Mouse (Mus musculus) limb, embryonic 13.5 days (tissue): ENCODE results near the gene Spen. TPM values are rescaled to one million over a fixed set of nuclear protein-coding genes. Genes with fewer than 3 reads are reported as not detected.

Source experiments
- ATAC-seq: fragments of 200-750 bp; cut with Nextera tagmentation; 2 replicates; pipeline ENCODE4 v1.8.0; 2017; ENCODE audit warnings: low read depth, moderate number of reproducible peaks, moderate TSS enrichment; ENCODE audit not compliant: low FRiP score
- H3K27ac ChIP-seq: fragments of 300-500 bp; sonication (generic); 2 replicates; pipeline ENCODE4 v1.5.1; 2015; ENCODE audit warnings: inconsistent platforms, mild to moderate bottlenecking, moderate library complexity
- H3K27me3 ChIP-seq: fragments of 300-500 bp; sonication (generic); 2 replicates; pipeline ENCODE4 v1.6.1; 2015; ENCODE audit warnings: mild to moderate bottlenecking, inconsistent platforms
- H3K36me3 ChIP-seq: fragments of 300-500 bp; sonication (generic); 2 replicates; pipeline ENCODE4 v1.6.1; 2015; ENCODE audit warnings: inconsistent platforms, mild to moderate bottlenecking, moderate library complexity
- H3K4me1 ChIP-seq: fragments of 300-500 bp; sonication (generic); 2 replicates; pipeline ENCODE4 v1.6.1; 2015; ENCODE audit warnings: inconsistent platforms
- H3K4me2 ChIP-seq: fragments of 300-500 bp; sonication (generic); replicated peaks from 2 replicates; pipeline ENCODE4 v1.6.1; 2015; ENCODE audit warnings: inconsistent platforms, mild to moderate bottlenecking, moderate library complexity
- H3K4me3 ChIP-seq: fragments of 300-500 bp; sonication (generic); 2 replicates; pipeline ENCODE4 v1.5.1; 2015; ENCODE audit warnings: moderate library complexity, mild to moderate bottlenecking, inconsistent platforms
- H3K9ac ChIP-seq: fragments of 300-500 bp; sonication (generic); 2 replicates; pipeline ENCODE4 v1.6.1; 2015; ENCODE audit warnings: mild to moderate bottlenecking, inconsistent platforms
- H3K9me3 ChIP-seq: fragments of 300-500 bp; sonication (generic); 2 replicates; pipeline ENCODE4 v1.6.1; 2016; ENCODE audit warnings: inconsistent platforms
- WGBS: fragments of 180-500 bp; shearing (Covaris S2); methylation state at CpG from one replicate; pipeline ENCODE4 v1.1.7; 2015; 5-methylcytosine and 5-hydroxymethylcytosine counted together
- polyA plus RNA-seq: library from polyadenylated mRNA; unstranded; fragments of >200 nt; fragmentation: Nextera tagmentation; extraction: Ambion mirVana; gene quantifications from 2 replicates; pipeline ENCODE4 v1.2.1, GENCODE M21; 2015

Spen gene
- polyA plus RNA-seq, 1 experiment from 2014 or later, result 10.8 TPM

GRCm38 (mm10) chr4:141518386-141518785 is 20.0 kb downstream of the Spen start:
- peaks cover 73% of the 10 kb centered on the region for H3K36me3 ChIP-seq
- ATAC-seq, result no peak
- H3K9ac ChIP-seq, result no peak overlapping the region
- no peaks in the 10 kb centered on the region; the same call in 1 of the 2 replicates for H3K9me3 ChIP-seq
- H3K4me1 ChIP-seq, result peaks cover 9% of the 10 kb centered on the region; the same call in 1 of the 2 replicates
- WGBS, result 92% methylated on average over 3 of the region's 3 CpGs
- H3K27me3 ChIP-seq, result no peaks in the 10 kb centered on the region
- H3K4me3 ChIP-seq, result no peak overlapping the region
- no peak overlapping the region for H3K27ac ChIP-seq
- H3K4me2 ChIP-seq, result no peak overlapping the region

GRCm38 (mm10) chr4:141514179-141514641 is 24.2 kb downstream of the Spen start:
- peaks cover 49% of the 10 kb centered on the region for H3K36me3 ChIP-seq
- H3K27me3 ChIP-seq, result no peaks in the 10 kb centered on the region

GRCm38 (mm10) chr4:141512145-141512544 is 26.3 kb downstream of the Spen start:
- no peak for ATAC-seq
- WGBS, result 78% methylated on average over 6 of the region's 6 CpGs
- peaks cover 10% of the 10 kb centered on the region for H3K4me1 ChIP-seq
- H3K36me3 ChIP-seq, result peaks cover 30% of the 10 kb centered on the region
- no peak overlapping the region for H3K9ac ChIP-seq
- H3K9me3 ChIP-seq, result no peaks in the 10 kb centered on the region
- H3K27ac ChIP-seq, result no peak overlapping the region
- H3K27me3 ChIP-seq, result no peaks in the 10 kb centered on the region
- no peak overlapping the region for H3K4me2 ChIP-seq
- no peak overlapping the region for H3K4me3 ChIP-seq

More at GRCm38 (mm10) chr4:141514179-141514641, 24.2 kb downstream of the Spen start:
- Histone ChIP-seq H3K9me3 (no peaks in the 10 kb centered on the region), H3K4me3 (no peak overlapping the region), H3K27ac (no peak overlapping the region), H3K4me2 (no peak overlapping the region), H3K4me1 (peaks cover 6% of the 10 kb centered on the region; the same call in 1 of the 2 replicates), H3K9ac (no peak overlapping the region)
- 68% methylated on average over 12 of the region's 12 CpGs for WGBS
- no peak for ATAC-seq

- Histone ChIP-seq H3K9ac (no peak overlapping the region), H3K4me1 (peaks cover 20% of the 10 kb centered on the region), H3K9me3 (no peaks in the 10 kb centered on the region), H3K4me2 (no peak overlapping the region), H3K4me3 (no peak overlapping the region), H3K36me3 (peaks cover 13% of the 10 kb centered on the region; the same call in 1 of the 2 replicates), H3K27ac (no peak overlapping the region), H3K27me3 (no peaks in the 10 kb centered on the region)
- 85% methylated on average over 13 of the region's 13 CpGs for WGBS
- no peak for ATAC-seq
These were observed 27.9 kb downstream of the Spen start for GRCm38 (mm10) chr4:141510457-141510856.

- WGBS, result 87% methylated on average over 10 of the region's 10 CpGs
- Histone ChIP-seq H3K9ac (peak overlapping the region; percentile 45; the same call in 1 of the 2 replicates), H3K9me3 (no peaks in the 10 kb centered on the region), H3K36me3 (peaks cover 4% of the 10 kb centered on the region; the same call in 1 of the 2 replicates), H3K27me3 (no peaks in the 10 kb centered on the region), H3K4me2 (peak overlapping the region; percentile 25), H3K4me1 (peaks cover 27% of the 10 kb centered on the region), H3K4me3 (no peak overlapping the region), H3K27ac (peak overlapping the region; percentile 79; the same call in 1 of the 2 replicates)
- ATAC-seq, result no peak
These were observed 31.5 kb downstream of the Spen start for GRCm38 (mm10) chr4:141506893-141507292.

GRCm38 (mm10) chr4:141506352-141506751 is 32.0 kb downstream of the Spen start:
- H3K4me2 ChIP-seq, result peak overlapping the region; percentile 25; the same call in 1 of the 2 replicates
- ATAC-seq, result peak; percentile 39; the same call in 1 of the 2 replicates

DNA sequence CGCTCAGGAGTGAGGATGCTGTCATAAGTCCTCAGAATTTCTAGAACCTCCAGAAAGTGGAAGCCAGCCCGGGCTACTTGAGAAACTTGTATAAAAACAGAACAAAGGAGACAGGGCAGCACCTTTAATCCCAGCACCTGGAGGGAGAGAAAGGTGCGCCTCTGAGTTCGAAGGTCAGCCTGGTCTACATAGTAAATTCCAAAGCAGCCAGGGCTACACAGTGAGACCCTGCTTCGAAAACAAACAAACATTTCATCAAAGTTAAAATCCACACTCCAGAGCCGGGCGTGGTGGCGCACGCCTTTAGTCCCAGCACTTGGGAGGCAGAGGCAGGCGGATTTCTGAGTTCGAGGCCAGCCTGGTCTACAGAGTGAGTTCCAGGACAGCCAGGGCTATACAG is 32.6 kb downstream of the Spen start:
- no peak overlapping the region for H3K27ac ChIP-seq
- peaks cover 34% of the 10 kb centered on the region for H3K4me1 ChIP-seq
- ATAC-seq, result no peak
- H3K4me3 ChIP-seq, result no peak overlapping the region
- H3K9ac ChIP-seq, result no peak overlapping the region
- H3K36me3 ChIP-seq, result peaks cover 4% of the 10 kb centered on the region; the same call in 1 of the 2 replicates
- 94% methylated on average over 11 of the region's 11 CpGs for WGBS
- H3K4me2 ChIP-seq, result no peak overlapping the region
- H3K9me3 ChIP-seq, result no peaks in the 10 kb centered on the region
- H3K27me3 ChIP-seq, result no peaks in the 10 kb centered on the region

More at GRCm38 (mm10) chr4:141506352-141506751, 32.0 kb downstream of the Spen start:
- Histone ChIP-seq H3K9me3 (no peaks in the 10 kb centered on the region), H3K27me3 (no peaks in the 10 kb centered on the region), H3K27ac (peak overlapping the region; percentile 79), H3K4me1 (peaks cover 29% of the 10 kb centered on the region), H3K36me3 (peaks cover 4% of the 10 kb centered on the region; the same call in 1 of the 2 replicates), H3K4me3 (no peak overlapping the region), H3K9ac (peak overlapping the region; percentile 45; the same call in 1 of the 2 replicates)
- 64% methylated on average over 10 of the region's 10 CpGs for WGBS

DNA sequence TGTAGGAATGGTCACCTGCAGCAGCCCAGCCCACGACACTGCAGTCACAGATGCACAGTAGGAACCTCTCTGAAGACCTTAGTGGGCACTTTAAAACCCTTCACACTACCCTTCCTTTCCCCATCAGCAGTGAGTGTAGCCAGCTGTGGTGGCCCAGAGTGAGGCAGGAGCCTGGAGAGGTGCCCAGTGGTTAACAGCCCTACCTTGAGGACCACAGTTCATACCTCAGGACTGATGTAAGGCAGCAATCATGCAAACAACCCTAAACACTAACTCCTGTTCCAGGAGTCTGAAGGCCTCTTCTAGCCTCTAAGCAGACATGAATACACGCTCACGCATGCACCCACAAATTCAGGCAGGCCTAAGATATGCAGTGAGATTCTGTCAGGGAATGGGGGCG is 33.9 kb downstream of the Spen start:
- 90% methylated on average over 4 of the region's 4 CpGs for WGBS

GRCm38 (mm10) chr4:141502723-141503122 is 35.7 kb downstream of the Spen start:
- no peaks in the 10 kb centered on the region for H3K27me3 ChIP-seq
- no peak overlapping the region for H3K4me3 ChIP-seq
- no peak overlapping the region for H3K4me2 ChIP-seq
- H3K9me3 ChIP-seq, result no peaks in the 10 kb centered on the region
- no peak overlapping the region for H3K9ac ChIP-seq
- 51% methylated on average over 5 of the region's 5 CpGs for WGBS
- H3K27ac ChIP-seq, result 0 out of 2 replicates have a peak overlapping the region, but pooled peaks have one; percentile 22
- ATAC-seq, result no peak
- peaks cover 4% of the 10 kb centered on the region; the same call in 1 of the 2 replicates for H3K36me3 ChIP-seq
- H3K4me1 ChIP-seq, result peaks cover 37% of the 10 kb centered on the region

More for the DNA sequence above, 33.9 kb downstream of the Spen start:
- Histone ChIP-seq H3K9ac (no peak overlapping the region), H3K4me2 (no peak overlapping the region), H3K4me3 (no peak overlapping the region), H3K27ac (no peak overlapping the region), H3K36me3 (peaks cover 4% of the 10 kb centered on the region; the same call in 1 of the 2 replicates), H3K4me1 (peaks cover 37% of the 10 kb centered on the region), H3K27me3 (no peaks in the 10 kb centered on the region), H3K9me3 (no peaks in the 10 kb centered on the region)
- no peak for ATAC-seq

DNA sequence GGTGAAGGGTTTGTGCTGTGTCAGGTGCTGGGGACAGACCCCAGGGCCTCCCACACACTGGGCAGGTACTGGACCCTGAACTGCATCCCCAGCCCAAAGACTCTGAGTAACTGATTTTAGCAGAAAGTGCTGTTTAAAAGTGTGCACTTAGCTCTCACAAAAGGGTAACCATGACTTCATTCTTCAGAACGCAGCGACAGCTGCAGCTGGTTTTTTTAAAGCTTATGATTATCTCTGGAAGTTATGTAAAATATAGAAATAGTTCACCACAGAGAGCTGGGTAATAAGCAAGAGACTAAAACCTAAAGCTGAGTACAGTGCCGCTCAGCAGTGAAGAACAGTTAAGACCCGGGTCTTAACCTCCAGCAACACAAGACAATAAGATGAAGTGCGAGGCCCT is 37.3 kb downstream of the Spen start:
- no peaks in the 10 kb centered on the region for H3K9me3 ChIP-seq
- H3K4me2 ChIP-seq, result no peak overlapping the region
- H3K4me3 ChIP-seq, result no peak overlapping the region
- 0 out of 2 replicates have a peak overlapping the region, but pooled peaks have one; percentile 13 for H3K9ac ChIP-seq
- 72% methylated on average over 5 of the region's 5 CpGs for WGBS
- H3K27ac ChIP-seq, result 0 out of 2 replicates have a peak overlapping the region, but pooled peaks have one; percentile 23
- no peak for ATAC-seq
- peaks cover 24% of the 10 kb centered on the region for H3K4me1 ChIP-seq
- peaks cover 7% of the 10 kb centered on the region for H3K36me3 ChIP-seq
- no peaks in the 10 kb centered on the region for H3K27me3 ChIP-seq

DNA sequence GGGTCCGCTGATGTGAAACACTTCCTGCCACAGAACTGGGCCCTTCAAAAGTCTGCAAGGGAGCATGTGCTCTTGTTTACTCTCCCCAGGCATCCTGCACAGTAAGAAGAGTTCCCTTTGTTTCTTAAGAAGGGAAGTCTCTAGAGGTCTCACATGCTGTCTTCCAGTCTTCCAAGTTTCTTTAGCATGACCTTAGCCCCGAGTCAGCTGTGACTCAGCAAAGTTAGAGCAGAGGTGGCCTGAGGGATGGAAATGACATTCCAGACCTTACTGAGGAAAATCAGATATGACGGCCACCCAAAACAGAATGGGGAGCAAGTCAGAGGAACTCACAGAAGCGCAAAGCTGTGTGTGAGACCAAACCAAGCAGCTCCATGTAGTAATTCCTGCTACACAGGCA is 37.8 kb downstream of the Spen start:
- Histone ChIP-seq H3K27me3 (no peaks in the 10 kb centered on the region), H3K4me1 (peaks cover 24% of the 10 kb centered on the region), H3K4me3 (no peak overlapping the region), H3K36me3 (peaks cover 10% of the 10 kb centered on the region), H3K4me2 (no peak overlapping the region), H3K9ac (0 out of 2 replicates have a peak overlapping the region, but pooled peaks have one; percentile 13), H3K27ac (0 out of 2 replicates have a peak overlapping the region, but pooled peaks have one; percentile 23), H3K9me3 (no peaks in the 10 kb centered on the region)
- 77% methylated on average over 4 of the region's 4 CpGs for WGBS
- no peak for ATAC-seq

GRCm38 (mm10) chr4:141488670-141489069 is 49.7 kb downstream of the Spen start:
- H3K4me2 ChIP-seq, result no peak overlapping the region
- no peaks in the 10 kb centered on the region for H3K4me1 ChIP-seq
- no peak overlapping the region for H3K9ac ChIP-seq
- 91% methylated on average over 4 of the region's 4 CpGs for WGBS
- H3K36me3 ChIP-seq, result peaks cover 97% of the 10 kb centered on the region
- no peak for ATAC-seq
- H3K9me3 ChIP-seq, result no peaks in the 10 kb centered on the region
- H3K27ac ChIP-seq, result no peak overlapping the region
- H3K27me3 ChIP-seq, result no peaks in the 10 kb centered on the region
- H3K4me3 ChIP-seq, result no peak overlapping the region
